Mouse (Mus musculus): ENCODE results near the gene Slc39a7.
A peak's percentile ranks its signal among the peaks of the same experiment; 100 is the strongest.
"Not testable (repeated sequence)": the region's sequence is repeated elsewhere in the genome, so short reads cannot be mapped to it uniquely, and the experiment has no call there.

Gene Slc39a7

DNA sequence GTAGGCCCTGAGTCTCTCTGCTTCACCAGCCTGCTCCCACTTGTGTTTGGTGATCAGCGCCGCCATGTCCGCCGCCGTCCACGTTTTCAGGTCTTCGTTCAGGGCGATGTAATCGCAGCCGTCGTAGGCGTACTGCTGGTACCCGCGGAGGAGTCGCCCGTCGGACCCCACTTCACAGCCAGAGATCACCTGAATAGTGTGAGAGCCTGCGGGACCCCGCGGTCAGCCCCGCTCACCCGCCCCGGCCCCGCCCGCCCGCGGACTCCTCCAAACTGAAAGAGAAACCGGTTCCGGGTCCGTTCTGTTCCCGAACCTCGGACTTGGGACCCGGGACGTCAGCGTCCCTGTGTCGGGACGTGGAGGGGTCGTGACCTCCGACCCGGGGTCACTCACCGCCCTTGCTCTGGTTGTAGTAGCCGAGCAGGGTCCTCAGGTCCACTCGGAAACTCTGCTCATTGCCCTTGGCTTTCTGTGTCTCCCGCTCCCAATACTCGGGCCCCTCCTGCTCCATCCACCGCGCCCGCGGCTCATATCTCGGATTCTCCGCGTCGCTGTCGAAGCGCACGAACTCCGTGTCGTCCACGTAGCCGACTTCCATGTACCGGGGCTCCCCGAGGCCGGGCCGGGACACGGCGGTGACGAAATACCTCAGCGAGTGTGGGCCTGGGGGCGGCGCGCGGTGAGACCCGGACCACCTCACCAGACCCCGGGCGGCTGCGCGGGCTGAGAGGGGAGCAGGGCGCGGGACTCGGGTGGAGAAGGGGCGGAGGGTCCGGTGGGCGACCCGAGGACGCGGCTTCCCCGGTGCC lies 31.9 kb downstream of the Slc39a7 start:
- peak; percentile 29 to 36 for DNase-seq

DNA sequence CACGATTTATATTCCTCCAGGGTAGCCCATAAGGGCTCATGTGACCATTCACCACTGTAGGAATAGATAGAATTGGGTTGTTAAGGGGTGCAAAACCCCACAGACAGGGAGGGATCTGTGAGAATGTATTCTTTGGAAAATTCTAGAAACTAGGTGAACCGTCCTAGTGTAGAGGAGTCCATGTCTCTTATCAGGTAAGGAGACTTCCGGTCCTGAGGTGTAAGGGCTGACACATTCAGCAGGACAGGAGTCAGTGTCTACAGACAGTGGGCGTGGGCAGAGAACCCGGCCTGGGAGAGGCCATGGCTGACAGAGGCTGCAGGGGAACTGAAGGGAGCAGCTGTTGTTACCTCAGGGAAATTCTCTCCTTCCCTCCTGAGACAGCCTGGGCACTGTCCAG lies 32.8 kb downstream of the Slc39a7 start:
- not testable (repeated sequence) for DNase-seq

DNA sequence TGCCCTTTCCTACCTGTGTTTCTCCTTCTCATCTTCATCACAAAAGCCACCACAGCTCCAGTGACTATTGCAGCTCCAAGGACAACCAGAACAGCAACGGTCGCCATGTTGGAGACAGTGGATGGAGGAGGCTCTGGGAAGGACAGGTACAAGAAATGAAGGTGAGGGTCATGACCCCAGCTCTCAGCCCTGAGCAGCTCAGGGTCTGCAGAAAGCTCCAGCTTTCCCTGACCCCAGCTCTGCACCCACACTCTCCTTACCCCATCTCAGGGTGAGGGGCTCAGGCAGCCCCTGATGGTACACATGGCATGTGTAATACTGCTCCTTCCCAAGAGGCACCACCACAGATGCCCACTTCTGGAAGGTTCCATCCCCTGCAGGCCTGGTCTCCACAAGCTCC lies 34.5 kb downstream of the Slc39a7 start:
- not testable (repeated sequence) for DNase-seq

DNA sequence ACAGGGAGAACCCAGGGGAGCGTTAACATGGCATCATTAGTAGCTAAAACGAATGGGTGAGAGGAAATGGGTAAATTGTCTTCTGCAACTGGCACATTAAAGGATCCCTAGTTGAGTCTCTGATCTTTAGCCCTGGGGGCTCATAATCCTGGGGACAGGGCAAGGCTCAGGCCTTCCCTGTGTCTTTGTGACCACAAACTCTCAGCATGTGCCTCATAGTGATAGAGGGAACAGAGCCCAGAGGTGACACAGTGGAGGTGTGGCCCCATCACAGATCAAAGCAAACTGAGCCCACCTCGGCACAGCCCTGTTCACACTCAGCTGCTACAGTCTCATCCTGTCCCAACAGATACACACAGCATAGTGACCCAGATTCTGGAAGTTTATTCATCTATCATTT lies 35.8 kb downstream of the Slc39a7 start:
- DNase-seq, result no peak

DNA sequence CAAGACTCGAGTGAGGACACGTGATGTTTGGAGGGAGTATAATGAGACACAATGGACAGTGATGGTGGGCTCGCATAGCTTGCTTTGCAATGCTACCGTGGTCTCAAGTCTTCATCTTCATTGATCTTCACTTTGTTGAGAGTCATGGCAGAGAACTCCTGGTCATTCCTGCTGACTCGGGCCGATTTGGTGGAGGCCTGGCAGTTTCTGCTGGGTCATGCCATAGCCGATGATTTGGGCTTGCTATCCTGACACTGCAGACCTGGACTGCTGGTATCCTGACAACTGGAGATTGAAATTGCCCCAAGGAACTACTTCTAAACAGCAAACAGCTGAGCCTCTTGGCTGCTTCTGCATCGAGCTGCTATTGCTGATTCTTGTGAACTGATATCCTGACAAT lies 36.5 kb downstream of the Slc39a7 start:
- no peak for DNase-seq

DNA sequence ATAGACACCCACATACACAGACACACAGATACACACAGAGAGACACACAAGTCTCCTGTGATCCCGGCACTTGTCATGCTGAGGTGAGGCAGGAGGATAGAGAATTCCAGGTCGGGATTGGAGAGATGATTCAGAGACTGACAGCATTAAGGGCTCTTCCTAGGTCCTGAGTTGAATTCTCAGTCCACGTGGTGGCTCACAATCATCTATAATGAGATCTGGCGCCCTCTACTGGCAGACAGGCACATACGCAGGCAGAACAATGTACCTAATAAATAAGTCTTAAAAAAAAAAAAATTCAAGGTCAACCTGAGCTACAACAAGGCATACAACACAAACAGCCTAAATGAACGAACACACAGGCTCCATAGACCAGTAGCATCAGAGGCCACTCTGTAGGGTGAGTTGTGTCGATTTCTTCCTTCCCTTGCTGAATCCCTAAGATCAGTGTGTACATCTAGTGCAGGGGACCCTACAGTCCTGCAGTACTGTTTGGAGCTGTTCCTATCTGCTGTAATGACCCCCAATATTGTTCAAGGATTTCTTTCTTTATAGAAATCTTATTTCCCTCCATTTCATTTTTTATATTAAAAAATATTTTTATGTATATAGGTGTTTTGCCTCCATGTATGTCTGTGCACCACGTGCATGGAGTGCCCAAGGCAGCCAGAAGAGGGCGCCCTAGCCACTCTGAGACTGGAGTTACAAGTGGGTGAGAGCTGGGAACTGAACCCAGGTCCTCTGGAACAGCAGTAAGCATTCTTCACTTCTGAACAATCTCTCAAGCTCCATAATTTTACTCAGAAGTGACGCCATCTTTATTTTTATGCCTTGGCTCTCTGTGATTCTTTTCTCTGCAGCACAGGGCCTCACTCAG lies 39.5 kb downstream of the Slc39a7 start:
- DNase-seq, result peak in 1 of 2 experiments; percentile 71

DNA sequence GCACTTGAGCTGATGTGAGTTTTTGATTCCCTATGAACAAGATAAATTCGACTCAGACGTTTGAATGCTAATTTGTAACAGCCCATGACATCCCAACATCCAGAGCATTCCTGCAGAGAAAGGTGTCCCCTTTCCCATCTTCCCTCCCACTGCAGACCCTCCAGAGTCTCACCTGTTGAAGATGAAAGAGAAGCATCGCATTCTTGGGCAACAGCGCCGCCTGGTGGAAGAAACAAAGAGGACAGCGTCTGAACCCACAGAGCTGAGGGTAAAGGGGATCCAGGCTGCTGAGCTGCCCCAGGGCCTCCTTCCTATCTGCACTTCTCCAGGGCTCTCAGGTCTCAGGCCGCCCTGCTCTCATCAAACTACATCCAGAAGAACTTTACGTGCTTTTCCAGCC lies 49.3 kb downstream of the Slc39a7 start:
- peak; percentile 36 to 68 for DNase-seq

DNA sequence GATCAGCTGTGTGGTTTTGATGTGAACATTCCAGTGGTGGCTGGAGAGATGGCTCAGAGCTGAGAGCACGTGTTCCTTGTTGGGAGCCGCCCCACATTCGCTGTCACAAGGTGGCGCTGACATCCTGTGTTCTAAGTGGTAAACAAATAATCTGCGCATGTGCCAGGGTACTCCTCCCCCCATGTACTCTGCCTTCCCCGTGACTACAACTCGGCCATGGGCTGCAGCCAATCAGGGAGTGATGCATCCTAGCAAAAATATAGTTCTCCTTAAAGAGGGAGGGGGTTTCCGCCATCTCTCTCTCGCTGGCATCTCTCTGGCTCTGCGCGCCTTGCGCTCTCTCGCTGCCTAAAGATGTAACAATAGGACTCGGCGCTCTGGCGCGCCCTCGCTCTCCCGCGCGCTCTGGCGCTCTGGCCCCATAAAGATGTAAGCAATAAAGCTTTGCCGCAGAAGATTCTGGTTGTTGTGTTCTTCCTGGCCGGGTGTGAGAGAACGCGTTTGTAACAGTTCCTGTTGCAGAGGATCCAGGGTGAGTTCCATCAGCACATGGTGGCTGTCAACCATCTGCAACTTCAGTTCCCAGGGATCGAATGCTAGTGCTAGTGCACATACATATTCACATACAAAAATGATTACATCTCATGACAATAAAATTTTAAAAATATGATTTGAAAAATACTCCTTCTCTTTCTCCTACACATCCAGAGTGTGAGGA lies 50.1 kb downstream of the Slc39a7 start:
- peak; percentile 89 to 92 for DNase-seq

DNA sequence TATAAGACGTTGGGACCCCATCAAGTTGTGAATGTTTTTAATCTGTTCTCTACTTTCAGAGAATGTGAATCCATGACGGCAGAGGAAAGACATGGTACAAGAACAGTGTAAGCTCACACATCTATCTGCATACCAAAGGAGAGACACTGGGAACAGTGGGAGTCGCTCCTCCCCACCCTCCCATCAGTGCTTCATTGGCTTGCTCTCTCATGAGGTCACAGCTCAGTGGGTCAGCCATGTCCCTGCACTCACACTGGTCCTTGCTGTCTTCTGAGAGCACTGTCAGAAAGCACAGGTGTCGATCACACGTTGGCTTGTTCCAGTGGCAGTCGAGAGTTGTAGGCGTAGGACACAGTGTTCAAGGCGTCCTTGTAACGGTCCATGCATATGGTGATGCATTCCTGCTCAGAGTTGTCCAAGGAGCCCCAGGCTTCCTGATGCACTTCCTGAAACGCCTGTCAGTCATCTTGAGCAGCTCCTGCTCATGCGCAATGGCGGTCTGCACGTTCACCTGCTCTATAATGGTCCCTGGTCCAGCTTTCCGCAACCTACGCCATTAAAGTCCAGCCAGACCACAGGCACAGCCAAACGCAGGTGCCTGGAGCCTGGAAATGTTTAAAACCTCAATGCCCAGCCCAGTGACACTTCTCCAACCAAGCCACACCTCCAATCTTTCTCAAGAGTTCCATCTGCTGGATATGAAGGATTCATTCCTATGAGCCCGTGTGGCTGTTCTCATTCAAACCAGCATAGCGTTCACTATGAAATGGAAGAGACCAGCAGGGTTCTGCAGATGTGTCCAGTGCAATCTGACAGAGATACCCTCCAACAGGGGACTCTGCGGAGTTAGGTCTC lies 51.1 kb downstream of the Slc39a7 start:
- DNase-seq, result no peak

DNA sequence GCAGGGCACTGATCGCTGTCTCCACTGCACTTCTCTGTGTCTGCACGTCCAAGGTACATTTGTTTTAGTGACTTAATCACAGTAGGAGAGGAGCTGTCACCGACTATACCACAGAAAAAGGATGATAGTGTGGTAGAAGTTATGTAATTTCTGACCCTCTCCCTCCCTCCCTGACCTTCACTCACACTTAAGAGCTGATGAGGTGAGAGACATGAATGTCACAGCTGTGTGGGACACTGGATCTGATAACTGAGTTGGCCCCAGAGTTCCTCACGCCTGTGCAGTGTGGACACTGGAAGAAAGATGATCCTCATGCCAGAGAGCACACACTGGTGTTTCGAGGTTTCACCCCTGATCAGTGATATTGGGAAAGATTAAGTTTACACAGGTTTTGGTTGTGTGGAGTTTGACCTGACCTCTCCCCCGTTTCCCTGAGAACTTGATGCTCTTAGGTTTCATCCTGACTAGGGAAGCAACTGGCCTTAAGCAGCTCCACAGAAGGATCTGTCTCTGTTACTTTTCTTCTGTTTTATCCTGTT lies 51.9 kb downstream of the Slc39a7 start:
- peak in 1 of 2 experiments; percentile 32 for DNase-seq

DNA sequence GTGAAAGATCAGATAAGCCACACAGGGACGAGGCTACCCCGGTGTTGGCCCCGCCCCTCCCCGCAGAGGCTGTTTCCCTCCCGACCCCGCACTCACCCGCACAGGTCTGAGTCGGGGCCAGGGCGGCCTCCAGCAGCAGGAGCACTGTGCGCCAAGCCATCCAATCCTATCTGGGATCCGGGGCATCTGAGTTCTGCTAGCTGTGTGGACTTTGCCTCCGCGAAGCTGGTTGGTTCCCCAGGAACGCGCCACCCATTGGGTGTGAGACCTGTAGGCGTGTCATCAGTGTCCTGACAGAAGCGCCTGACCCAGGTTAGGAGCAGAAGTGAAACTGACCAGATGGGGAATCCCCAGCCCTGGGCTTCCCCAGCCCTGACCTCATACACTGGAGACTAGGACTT lies 52.9 kb downstream of the Slc39a7 start:
- DNase-seq, result peak; percentile 85 to 86
